Mouse (Mus musculus): ENCODE measurements around the gene Cep63. TPM values are rescaled to one million over a fixed set of nuclear protein-coding genes. Genes with fewer than 3 reads are reported as not detected.

Cep63 gene
- polyA plus RNA-seq, 1 experiment, result 8.8 TPM

DNA sequence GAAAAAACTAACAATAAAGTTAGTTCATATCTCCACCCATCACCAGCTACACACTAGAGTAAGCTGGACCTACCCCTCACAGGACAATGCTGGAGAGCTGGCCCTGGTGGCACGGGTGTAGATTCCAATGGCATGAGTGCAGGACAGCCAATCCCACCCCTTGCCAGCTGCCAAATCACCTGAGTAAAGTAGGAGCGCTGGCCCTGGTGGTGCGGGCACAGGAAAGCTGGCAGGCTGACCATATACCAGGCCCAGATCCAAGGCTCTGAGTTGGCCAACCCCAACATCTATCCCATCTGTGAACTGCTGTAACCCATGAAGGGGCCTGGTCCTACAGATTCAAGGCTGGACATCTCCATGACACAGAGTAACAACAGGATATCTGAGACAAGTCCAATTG, 17.1 kb downstream of the Cep63 start:
- Histone ChIP-seq H3K4me3 (no peak overlapping the region), H3K4me2 (ENCODE audit: low read depth) (no peak overlapping the region), H3ac (ENCODE audit: control insufficient read depth, insufficient read length) (no peak overlapping the region), H3K36me3 (ENCODE audit: control insufficient read depth, insufficient read depth) (peaks cover 9% of the 10 kb centered on the region), H3K27me3 (ENCODE audit: control insufficient read depth, insufficient read depth, insufficient read length) (no peaks in the 10 kb centered on the region), H3K79me2 (ENCODE audit: control insufficient read depth, insufficient read depth) (no peaks in the 10 kb centered on the region)
- TF ChIP-seq TCF12 (IDR thresholded peaks at IDR 0.05; ENCODE audit: insufficient read depth, poor library complexity, severe bottlenecking) (no peak), REST (IDR thresholded peaks at IDR 0.05; ENCODE audit: insufficient read depth, insufficient read length) (no peak), POLR2AphosphoS2 (IDR thresholded peaks at IDR 0.05; ENCODE audit: insufficient read length, low read depth) (no peak), CEBPB (IDR thresholded peaks at IDR 0.05; ENCODE audit: insufficient read depth, poor library complexity, severe bottlenecking) (no peak)

GRCm38 (mm10) chr9:102607471-102607870, 18.9 kb downstream of the Cep63 start:
- TF ChIP-seq SRF (IDR thresholded peaks at IDR 0.05; ENCODE audit: control insufficient read depth, insufficient read length, low read depth) (no peak), POLR2AphosphoS2 (IDR thresholded peaks at IDR 0.05; ENCODE audit: insufficient read length, low read depth) (no peak), CEBPB (IDR thresholded peaks at IDR 0.05; ENCODE audit: insufficient read depth, poor library complexity, severe bottlenecking) (no peak), POLR2A (IDR thresholded peaks at IDR 0.05; ENCODE audit: insufficient read length, low read depth) (no peak), MYOG (IDR thresholded peaks at IDR 0.05; ENCODE audit: control insufficient read depth in 1 of 3, insufficient read depth in 1 of 3, insufficient read length in 2 of 3, low read depth in 2 of 3) (no peak), MYOD1 (IDR thresholded peaks at IDR 0.05; ENCODE audit: control insufficient read depth in 1 of 3, insufficient read length in 2 of 3, low read depth in 2 of 3) (no peak), TCF12 (IDR thresholded peaks at IDR 0.05; ENCODE audit: insufficient read depth, poor library complexity, severe bottlenecking) (no peak)
- H3ac ChIP-seq (ENCODE audit: control insufficient read depth, insufficient read length), result no peak overlapping the region
- peaks cover 10% of the 10 kb centered on the region for H3K36me3 ChIP-seq (ENCODE audit: control insufficient read depth, insufficient read depth)
- H3K27me3 ChIP-seq (ENCODE audit: control insufficient read depth, insufficient read depth, insufficient read length), result no peaks in the 10 kb centered on the region
- no peak overlapping the region for H3K4me3 ChIP-seq
- H3K4me2 ChIP-seq (ENCODE audit: low read depth), result no peak overlapping the region
- H3K79me2 ChIP-seq (ENCODE audit: control insufficient read depth, insufficient read depth), result no peaks in the 10 kb centered on the region

DNA sequence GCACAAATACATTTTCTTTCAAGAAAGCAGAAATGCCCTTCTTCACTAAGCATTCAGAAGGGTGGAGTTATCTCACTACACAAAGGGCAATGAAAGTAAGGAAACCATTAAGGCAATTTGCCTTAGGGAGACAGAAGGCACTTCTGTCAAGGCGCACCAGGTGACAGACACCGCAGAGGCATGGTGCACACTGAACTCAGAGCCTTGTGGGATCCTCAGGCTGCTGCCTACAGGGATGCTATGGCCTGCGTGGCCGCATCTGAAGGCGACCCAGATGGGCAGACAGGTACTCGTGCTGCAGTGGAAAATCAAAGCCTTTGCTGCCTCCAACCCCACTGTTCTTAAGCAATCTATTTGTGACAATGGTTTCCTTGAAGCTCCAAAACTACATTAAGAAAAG, 21.2 kb downstream of the Cep63 start:
- no peak for TF ChIP-seq TCF12 (IDR thresholded peaks at IDR 0.05; ENCODE audit: insufficient read depth, poor library complexity, severe bottlenecking)
- TF ChIP-seq POLR2A (IDR thresholded peaks at IDR 0.05; ENCODE audit: insufficient read length, low read depth), result no peak
- no peak for TF ChIP-seq POLR2AphosphoS2 (IDR thresholded peaks at IDR 0.05; ENCODE audit: insufficient read length, low read depth)
- TF ChIP-seq USF1 (IDR thresholded peaks at IDR 0.05; ENCODE audit: low read depth), result no peak
- TF ChIP-seq E2F4 (IDR thresholded peaks at IDR 0.05; ENCODE audit: insufficient read depth), result no peak
- TF ChIP-seq CEBPB (IDR thresholded peaks at IDR 0.05; ENCODE audit: insufficient read depth, poor library complexity, severe bottlenecking), result no peak
- no peak for TF ChIP-seq REST (IDR thresholded peaks at IDR 0.05; ENCODE audit: insufficient read depth, insufficient read length)
- peaks cover 18% of the 10 kb centered on the region for H3K36me3 ChIP-seq (ENCODE audit: control insufficient read depth, insufficient read depth)
- no peaks in the 10 kb centered on the region for H3K79me2 ChIP-seq (ENCODE audit: control insufficient read depth, insufficient read depth)
- no peaks in the 10 kb centered on the region for H3K27me3 ChIP-seq (ENCODE audit: control insufficient read depth, insufficient read depth, insufficient read length)
- H3ac ChIP-seq (ENCODE audit: control insufficient read depth, insufficient read length), result no peak overlapping the region
- no peak overlapping the region for H3K4me3 ChIP-seq
- H3K4me2 ChIP-seq (ENCODE audit: low read depth), result no peak overlapping the region

GRCm38 (mm10) chr9:102601666-102602065, 24.7 kb downstream of the Cep63 start:
- Histone ChIP-seq H3K36me3 (ENCODE audit: control insufficient read depth, insufficient read depth) (peaks cover 23% of the 10 kb centered on the region), H3K4me3 (no peak overlapping the region), H3K79me2 (ENCODE audit: control insufficient read depth, insufficient read depth) (no peaks in the 10 kb centered on the region), H3ac (ENCODE audit: control insufficient read depth, insufficient read length) (no peak overlapping the region), H3K27me3 (ENCODE audit: control insufficient read depth, insufficient read depth, insufficient read length) (no peaks in the 10 kb centered on the region), H3K4me2 (ENCODE audit: low read depth) (no peak overlapping the region)
- TF ChIP-seq POLR2AphosphoS2 (IDR thresholded peaks at IDR 0.05; ENCODE audit: insufficient read length, low read depth) (no peak), USF1 (IDR thresholded peaks at IDR 0.05; ENCODE audit: low read depth) (no peak), MYOD1 (IDR thresholded peaks at IDR 0.05; ENCODE audit: control insufficient read depth in 1 of 3, insufficient read length in 2 of 3, low read depth in 2 of 3) (no peak), E2F4 (IDR thresholded peaks at IDR 0.05; ENCODE audit: insufficient read depth) (no peak), SRF (IDR thresholded peaks at IDR 0.05; ENCODE audit: control insufficient read depth, insufficient read length, low read depth) (no peak), TCF12 (IDR thresholded peaks at IDR 0.05; ENCODE audit: insufficient read depth, poor library complexity, severe bottlenecking) (no peak), CEBPB (IDR thresholded peaks at IDR 0.05; ENCODE audit: insufficient read depth, poor library complexity, severe bottlenecking) (no peak), REST (IDR thresholded peaks at IDR 0.05; ENCODE audit: insufficient read depth, insufficient read length) (no peak)

DNA sequence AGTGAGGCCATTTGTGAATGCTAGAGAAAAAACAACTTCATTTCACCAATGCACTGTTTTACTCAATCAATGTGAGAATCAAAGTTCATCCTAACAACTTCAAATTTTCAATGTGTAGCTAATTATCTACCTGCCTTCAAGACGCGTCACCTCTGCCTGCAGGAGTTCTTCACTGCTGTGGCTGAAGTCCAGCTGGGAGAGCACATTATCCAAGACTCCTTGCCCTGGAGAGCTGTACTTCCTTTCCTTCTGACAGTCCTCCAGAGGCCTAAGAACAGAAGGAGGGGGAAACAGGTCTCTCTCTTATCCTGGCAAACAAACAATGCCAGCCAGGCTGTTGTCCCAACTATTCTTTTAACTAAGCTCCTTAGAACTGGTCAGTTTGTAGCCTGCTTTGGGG, 25.1 kb downstream of the Cep63 start:
- Histone ChIP-seq H3K36me3 (ENCODE audit: control insufficient read depth, insufficient read depth) (peaks cover 28% of the 10 kb centered on the region), H3K79me2 (ENCODE audit: control insufficient read depth, insufficient read depth) (no peaks in the 10 kb centered on the region), H3K4me2 (ENCODE audit: low read depth) (no peak overlapping the region), H3K4me3 (no peak overlapping the region), H3K27me3 (ENCODE audit: control insufficient read depth, insufficient read depth, insufficient read length) (no peaks in the 10 kb centered on the region), H3ac (ENCODE audit: control insufficient read depth, insufficient read length) (no peak overlapping the region)
- TF ChIP-seq MAX (IDR thresholded peaks at IDR 0.05; ENCODE audit: low read depth), result no peak
- no peak for TF ChIP-seq CEBPB (IDR thresholded peaks at IDR 0.05; ENCODE audit: insufficient read depth, poor library complexity, severe bottlenecking)

Measured in myocyte (in vitro differentiated cells).